Comparison of ENCODE assay signal across 8 mouse cellular contexts in the genomic region with DNA sequence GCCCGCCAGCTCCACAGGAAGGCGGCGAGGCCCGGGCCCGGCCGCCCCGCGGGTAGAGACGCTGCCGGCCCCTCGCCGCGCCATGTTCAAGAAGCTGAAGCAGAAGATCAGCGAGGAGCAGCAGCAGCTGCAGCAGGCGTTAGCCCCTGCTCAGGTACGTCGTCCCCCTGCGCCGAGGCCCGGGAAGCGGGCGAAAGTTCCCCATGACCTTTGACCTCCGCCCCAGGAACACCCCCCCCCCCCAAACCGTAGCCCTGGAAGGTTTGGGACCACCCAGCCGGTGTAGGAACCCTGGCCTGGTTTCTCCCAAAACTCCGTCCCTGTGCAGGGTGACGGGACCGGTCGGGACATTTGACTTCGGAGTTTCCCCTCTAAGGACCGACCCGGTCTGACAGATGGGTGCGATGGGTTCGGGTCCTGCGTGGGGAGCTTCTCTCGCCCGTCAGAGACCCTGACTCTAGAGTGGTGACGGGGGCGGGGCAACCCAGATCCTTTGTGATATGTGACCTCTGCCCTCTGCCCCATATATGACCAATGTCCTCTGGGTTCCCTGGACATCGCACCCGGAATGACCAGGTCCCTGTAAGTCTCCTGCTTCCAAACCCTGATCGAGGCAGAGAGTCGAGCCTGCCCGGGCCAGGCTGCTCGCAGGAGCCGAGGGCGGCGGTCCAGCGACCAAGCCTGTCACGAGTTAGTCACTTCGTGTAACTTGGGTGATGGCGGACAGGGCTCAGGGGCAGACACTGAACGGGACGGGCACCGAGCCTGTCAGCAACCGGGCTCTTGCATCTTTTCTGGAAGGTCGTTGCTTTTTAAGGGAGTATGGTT. TPM values are rescaled to one million over a fixed set of nuclear protein-coding genes. Genes with fewer than 3 reads are reported as not detected.
DNase-seq lines count a peak whose midpoint lies in the region; ATAC-seq lines count a peak whose summit lies in the region.

No protein-coding gene starts in this region.

- DNase-seq in layer of hippocampus, adult 8-10 months (ENCODE audit: low spot score in 2 of 2), result peak; percentile 12 to 22
- DNase-seq in layer of hippocampus, postnatal 25 days (ENCODE audit: extremely low spot score in 1 of 2, low spot score in 1 of 2), result no peak
- peak; percentile 77 for DNase-seq in adrenal gland, postnatal 14 days
- DNase-seq in heart, postnatal 10 days, result peak; percentile 65
- peak; percentile 47 for DNase-seq in kidney, postnatal 14 days
- peak; percentile 35 for DNase-seq in splenic B cell, adult 2 months (ENCODE audit: low read depth, low spot score)

- H3K79me2 ChIP-seq in macrophage (ENCODE audit: inconsistent target), result peaks cover 53% of the 10 kb centered on the region

- H3K4me2 ChIP-seq in embryonic facial prominence, embryonic 13.5 days, result peak overlapping the region; percentile 99

- H3K4me1 ChIP-seq in embryonic facial prominence, embryonic 13.5 days, result peaks cover 25% of the 10 kb centered on the region

- H3K27ac ChIP-seq in embryonic facial prominence, embryonic 13.5 days, result peak overlapping the region; percentile 44; the same call in 1 of the 2 replicates
- peak overlapping the region; percentile 46 for H3K27ac ChIP-seq in macrophage

- no peaks in the 10 kb centered on the region for H3K9me3 ChIP-seq in embryonic facial prominence, embryonic 13.5 days

- peak overlapping the region; percentile 91 for H3K9ac ChIP-seq in embryonic facial prominence, embryonic 13.5 days

- H3K4me3 ChIP-seq in embryonic facial prominence, embryonic 13.5 days, result peak overlapping the region; percentile 91
- peak overlapping the region; percentile 94 for H3K4me3 ChIP-seq in macrophage (ENCODE audit: inconsistent target)

- no peak for ATAC-seq in embryonic facial prominence, embryonic 13.5 days (ENCODE audit: insufficient number of reproducible peaks, insufficient read depth, low FRiP score, low TSS enrichment, low read depth)

- WGBS in embryonic facial prominence, embryonic 13.5 days, result under 1% methylated on average over 57 of the region's 57 CpGs
- WGBS in macrophage (ENCODE audit: missing documents), result 1% methylated on average over 51 of the region's 57 CpGs

- H3K27me3 ChIP-seq in embryonic facial prominence, embryonic 13.5 days, result no peaks in the 10 kb centered on the region
- no peaks in the 10 kb centered on the region for H3K27me3 ChIP-seq in splenic B cell, adult 2 months (ENCODE audit: control insufficient read depth, insufficient read depth, low read length, poor library complexity, severe bottlenecking)

- no peaks in the 10 kb centered on the region for H3K36me3 ChIP-seq in embryonic facial prominence, embryonic 13.5 days
- no peaks in the 10 kb centered on the region for H3K36me3 ChIP-seq in macrophage (ENCODE audit: inconsistent target)
- H3K36me3 ChIP-seq in splenic B cell, adult 2 months (ENCODE audit: control insufficient read depth, insufficient read depth, low read length, poor library complexity, severe bottlenecking), result no peaks in the 10 kb centered on the region

- intact Hi-C loops in heart, postnatal 10 days (cut with DNase I), result no loop called here

RNA-seq across cellular contexts. Expression of gene Golga4, which starts 0.6 kb away (rescaled TPM):
- total RNA-seq in layer of hippocampus, adult 8-10 months (2022), result 100 to 1,000 TPM in 1 of 4 experiments, 10 to 100 TPM in 3; 89.7 to 102 (median 93.2) TPM
- total RNA-seq in layer of hippocampus, postnatal 25 days (2021), result 10 to 100 TPM; 69.2 to 98.9 TPM
- 103 TPM in 2 replicates for total RNA-seq in adrenal gland, postnatal 14 days (2021)
- polyA plus RNA-seq in embryonic facial prominence, embryonic 13.5 days (2015; fragmentation: Nextera tagmentation; extraction: Ambion mirVana), result 54.2 and 55.2 TPM in 2 replicates
- 100 to 1,000 TPM; 171 to 176 TPM for total RNA-seq in heart, postnatal 10 days (2021)
- 100 to 1,000 TPM; 201 to 650 (median 367) TPM for total RNA-seq in macrophage (2018; cell fraction: chromatin; rRNA removed)
- 10 to 100 TPM; 38.6 to 70.6 (median 56.1) TPM for total RNA-seq in macrophage (2018; cell fraction: cytosol; rRNA removed)
- total RNA-seq in macrophage (2018; cell fraction: nucleus; rRNA removed), result 100 to 1,000 TPM in 24 of 26 experiments, 10 to 100 TPM in 2; 97.1 to 246 (median 152) TPM
- polyA plus RNA-seq in macrophage (2018), result 47.5 to 67.5 TPM (median 47.8 TPM) in 3 replicates

RNA-seq across cellular contexts. Expression of gene Eomes, which starts 28.6 kb away (rescaled TPM):
- under 1 TPM in 2 of 4 experiments, not detected in 2; 0.12 to 0.20 TPM for total RNA-seq in layer of hippocampus, adult 8-10 months (2022)
- 1 to 10 TPM; 1.3 TPM for total RNA-seq in layer of hippocampus, postnatal 25 days (2021)
- total RNA-seq in adrenal gland, postnatal 14 days (2021), result 0.22 and 0.86 TPM in 2 replicates
- 0.10 and 0.20 TPM in 2 replicates for polyA plus RNA-seq in embryonic facial prominence, embryonic 13.5 days (2015; fragmentation: Nextera tagmentation; extraction: Ambion mirVana)
- not detected for total RNA-seq in heart, postnatal 10 days (2021)
- total RNA-seq in macrophage (2018; cell fraction: chromatin; rRNA removed), result not detected
- total RNA-seq in macrophage (2018; cell fraction: cytosol; rRNA removed), result not detected
- not detected for total RNA-seq in macrophage (2018; cell fraction: nucleus; rRNA removed)
- polyA plus RNA-seq in macrophage (2018), result not detected in 3 replicates

Comparison
In these comparisons a context has a peak if more than half of its experiments do, and no peak if none do; other contexts are left out.
1. DNase-seq: peak in layer of hippocampus, adult 8-10 months (2 of 2), adrenal gland, postnatal 14 days (single experiment), heart, postnatal 10 days (2 of 2), kidney, postnatal 14 days (single experiment) and splenic B cell, adult 2 months (single experiment); none in layer of hippocampus, postnatal 25 days (0 of 2).